Mouse (Mus musculus) C2C12 (cell line): ENCODE results near the gene Pkmyt1.

Experiments used
- CEBPB ChIP-seq: IDR thresholded peaks from one replicate; pipeline ENCODE4 v1.6.1; 2011; ENCODE audit warnings: low read depth, mild to moderate bottlenecking, control low read depth, moderate library complexity
- CTCF ChIP-seq: IDR thresholded peaks from one replicate; pipeline ENCODE4 v1.5.1; 2011; ENCODE audit not compliant: control insufficient read depth, insufficient read depth, insufficient read length
- FOSL1 ChIP-seq: IDR thresholded peaks from one replicate; pipeline ENCODE4 v1.8.0; 2011; ENCODE audit warnings: mild to moderate bottlenecking, low read length; ENCODE audit not compliant: poor library complexity, insufficient read depth, severe bottlenecking
- MAX ChIP-seq: IDR thresholded peaks from one replicate; pipeline ENCODE4 v1.6.1; 2011; ENCODE audit warnings: mild to moderate bottlenecking, control low read depth
- MYOD1 ChIP-seq: IDR thresholded peaks from one replicate; pipeline ENCODE4 v1.6.1; 2011; ENCODE audit warnings: low read depth; ENCODE audit not compliant: control insufficient read depth, insufficient read length
- MYOG ChIP-seq: IDR thresholded peaks from one replicate; pipeline ENCODE4 v1.6.1; 2011; ENCODE audit not compliant: control insufficient read depth, insufficient read length; ENCODE audit errors: extremely low read depth
- USF1 ChIP-seq: IDR thresholded peaks from one replicate; pipeline ENCODE4 v1.6.1; 2011; ENCODE audit warnings: low read depth, mild to moderate bottlenecking, control low read depth, moderate library complexity

- no peak for TF ChIP-seq CTCF
- no peak for TF ChIP-seq MAX
- TF ChIP-seq CEBPB = no peak
- no peak for TF ChIP-seq MYOG
- no peak for TF ChIP-seq FOSL1
- TF ChIP-seq USF1 = no peak
- TF ChIP-seq MYOD1 = no peak
Measured at GRCm38 (mm10) chr17:23742941-23743340, 16.8 kb downstream of the Pkmyt1 start.
